Mouse (Mus musculus): Measurements from ENCODE around the gene Poc1a.

Gene Poc1a

GRCm38 (mm10) chr9:106280808-106281544 lies at the start of gene Poc1a:
Gene Poc1a (plus strand): TSS chr9:106281061.
- peak; percentile 96 for DNase-seq (ENCODE audit: low read depth, low spot score)

- no peak for DNase-seq (ENCODE audit: low read depth, low spot score)
Measured at GRCm38 (mm10) chr9:106231220-106231619, 49.6 kb upstream of the Poc1a start.

DNA sequence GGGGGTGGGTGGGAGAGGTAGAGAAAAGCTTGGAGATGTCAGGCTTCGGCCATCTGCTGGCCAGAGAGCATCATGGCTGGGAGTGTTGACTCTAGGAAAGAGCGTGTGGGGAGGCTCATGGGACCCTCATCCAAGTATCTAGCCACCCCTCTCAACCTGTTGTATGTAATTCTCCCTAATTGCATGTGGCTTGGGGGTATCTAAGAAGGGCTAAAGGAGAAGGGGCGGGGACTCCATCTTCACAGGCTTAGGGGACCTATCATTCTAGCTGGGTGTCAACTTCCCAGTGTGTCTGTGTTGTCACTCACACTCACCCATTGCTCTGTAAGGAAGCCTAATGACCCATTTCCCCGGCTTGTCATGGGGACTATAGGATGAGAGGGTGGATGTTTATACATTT lies 49.0 kb upstream of the Poc1a start:
- no peak for DNase-seq (ENCODE audit: low read depth, low spot score)

- DNase-seq (ENCODE audit: low read depth, low spot score), result no peak
Measured at GRCm38 (mm10) chr9:106232956-106233355, 47.9 kb upstream of the Poc1a start.

DNA sequence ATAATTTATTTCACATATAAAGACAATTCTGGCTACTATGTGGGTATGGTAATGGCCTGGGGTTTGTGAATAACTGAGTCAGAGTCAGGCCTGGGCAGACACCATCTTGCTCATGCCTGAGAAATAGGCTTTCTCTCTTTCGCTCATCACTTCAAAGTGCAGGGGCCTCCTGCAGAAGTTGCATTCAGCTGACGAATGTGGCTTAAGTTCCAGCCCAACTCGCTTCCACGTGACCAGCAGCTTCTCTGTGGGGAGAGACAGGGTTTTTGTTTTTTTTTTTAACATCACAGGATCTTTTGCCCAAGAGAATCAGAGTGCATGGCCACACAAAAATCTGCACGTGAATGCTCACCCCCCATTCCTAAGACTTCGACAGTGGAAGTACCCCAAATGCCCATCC lies 46.9 kb upstream of the Poc1a start:
- no peak for DNase-seq (ENCODE audit: low read depth, low spot score)

- DNase-seq (ENCODE audit: low read depth, low spot score), result no peak
Measured at GRCm38 (mm10) chr9:106235194-106235830, 45.5 kb upstream of the Poc1a start.

DNA sequence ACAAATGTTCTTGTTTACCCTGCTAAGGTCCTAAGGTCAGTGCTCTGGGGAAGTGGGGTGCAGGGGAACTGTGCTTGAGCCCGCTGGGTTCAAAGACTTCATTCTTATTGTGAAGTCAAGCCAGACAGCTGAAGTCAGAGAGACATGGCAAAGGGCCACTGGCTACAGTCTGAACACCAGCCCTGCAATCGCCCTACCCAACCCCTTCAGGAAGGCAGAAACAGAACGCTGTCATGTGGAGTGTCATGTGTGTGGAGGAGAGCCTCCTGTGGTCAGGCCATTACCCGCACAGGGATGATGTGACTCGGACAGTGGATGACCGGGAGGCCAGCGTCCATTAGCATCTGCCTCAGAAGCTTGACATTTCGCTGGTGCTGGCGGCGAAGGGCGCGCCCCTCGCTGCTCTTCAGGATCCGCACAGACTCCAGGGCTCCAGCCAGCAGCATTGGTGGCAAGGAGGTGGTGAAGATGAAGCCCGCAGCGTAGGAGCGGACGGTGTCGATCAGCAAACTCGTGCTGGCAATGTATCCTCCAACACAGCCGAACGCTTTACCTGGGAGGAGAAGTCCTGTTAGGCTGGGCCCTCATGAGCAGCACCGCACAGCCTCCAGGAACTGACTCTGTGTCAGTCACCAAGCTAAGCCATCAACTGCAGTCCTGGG lies 44.6 kb upstream of the Poc1a start:
- DNase-seq (ENCODE audit: low read depth, low spot score), result no peak

- DNase-seq (ENCODE audit: low read depth, low spot score), result no peak
Measured at GRCm38 (mm10) chr9:106236818-106237211, 44.0 kb upstream of the Poc1a start.

- no peak for DNase-seq (ENCODE audit: low read depth, low spot score)
Measured at GRCm38 (mm10) chr9:106237401-106237800, 43.5 kb upstream of the Poc1a start.

DNA sequence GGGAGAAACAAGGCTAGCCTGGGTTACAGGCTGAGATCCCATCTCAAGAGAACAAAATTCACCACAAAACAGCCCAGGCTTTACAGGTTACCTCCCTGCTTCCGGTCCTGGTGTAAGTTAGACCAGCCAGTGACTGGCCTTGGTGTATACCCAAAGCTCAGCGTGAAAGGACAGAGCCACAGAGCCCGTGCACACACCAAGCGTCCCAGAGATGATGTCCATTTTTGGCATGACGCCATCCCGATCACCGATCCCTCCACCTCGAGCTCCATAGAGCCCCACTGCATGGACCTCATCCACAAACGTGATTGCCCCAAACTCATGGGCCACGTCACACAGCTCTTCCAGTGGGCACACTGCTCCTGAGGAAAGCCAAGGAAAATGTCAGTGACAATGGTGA lies 43.0 kb upstream of the Poc1a start:
- no peak for DNase-seq (ENCODE audit: low read depth, low spot score)

DNA sequence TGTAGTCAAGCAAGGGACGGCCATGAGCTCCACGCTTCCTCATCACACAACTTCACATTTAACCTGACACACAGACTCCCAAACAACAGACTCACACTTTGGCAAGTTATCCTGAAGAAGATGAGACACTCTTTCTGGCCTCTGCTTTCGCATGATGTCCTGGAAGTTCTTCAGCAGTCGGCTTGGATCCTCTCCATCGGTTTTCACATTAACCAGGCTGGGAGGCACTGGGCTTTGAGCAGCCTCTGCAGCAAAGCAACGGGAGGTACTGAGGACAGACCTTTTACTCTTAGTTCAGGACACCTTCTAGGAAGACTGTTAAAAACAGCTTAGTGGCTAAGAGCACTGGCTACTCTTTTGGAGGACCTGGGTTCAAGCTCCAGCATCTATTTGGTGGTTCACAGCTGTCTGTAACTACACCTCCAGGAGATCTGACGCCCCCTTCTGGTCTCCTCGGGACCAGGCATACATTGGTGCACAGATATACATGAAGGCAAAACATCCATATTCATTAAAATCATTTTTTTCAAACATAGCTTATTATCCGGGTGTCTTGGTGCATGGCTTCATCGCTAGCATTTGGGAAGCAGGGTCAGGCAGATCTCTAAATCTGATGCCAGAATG lies 39.2 kb upstream of the Poc1a start:
- DNase-seq (ENCODE audit: low read depth, low spot score), result peak; percentile 34

DNA sequence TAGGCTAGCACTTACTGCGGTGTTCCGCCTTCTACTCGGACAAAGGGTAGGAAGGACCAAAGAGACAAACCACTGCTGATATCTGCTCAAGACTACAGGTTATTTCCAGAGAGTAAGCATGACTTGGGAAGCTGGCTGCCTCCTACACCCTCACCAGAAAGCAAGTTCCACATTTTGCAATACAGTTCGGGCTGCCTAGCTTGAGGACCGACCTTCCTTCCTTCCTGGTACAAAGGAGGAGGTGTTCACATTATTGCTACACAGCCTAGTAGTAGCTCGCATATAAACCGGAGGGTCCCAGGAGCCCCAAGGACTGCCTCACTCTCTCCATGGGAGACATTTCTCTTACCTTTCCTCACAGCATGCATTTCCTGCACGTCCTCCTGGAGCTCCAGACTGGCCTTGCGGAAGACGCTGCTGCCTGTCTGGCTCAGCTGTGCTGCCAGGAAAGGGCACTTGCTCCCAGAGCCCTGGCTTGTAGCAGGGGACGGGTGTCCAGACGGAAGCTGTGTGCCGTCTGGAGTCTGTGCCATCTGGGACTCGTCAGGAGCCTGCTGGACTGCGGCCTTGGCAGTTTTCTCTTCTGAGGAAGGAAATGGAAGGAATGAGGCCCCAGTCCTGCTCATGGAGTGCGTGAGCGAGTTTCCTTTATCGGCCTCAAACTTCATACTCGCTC lies 37.9 kb upstream of the Poc1a start:
- no peak for DNase-seq (ENCODE audit: low read depth, low spot score)

DNA sequence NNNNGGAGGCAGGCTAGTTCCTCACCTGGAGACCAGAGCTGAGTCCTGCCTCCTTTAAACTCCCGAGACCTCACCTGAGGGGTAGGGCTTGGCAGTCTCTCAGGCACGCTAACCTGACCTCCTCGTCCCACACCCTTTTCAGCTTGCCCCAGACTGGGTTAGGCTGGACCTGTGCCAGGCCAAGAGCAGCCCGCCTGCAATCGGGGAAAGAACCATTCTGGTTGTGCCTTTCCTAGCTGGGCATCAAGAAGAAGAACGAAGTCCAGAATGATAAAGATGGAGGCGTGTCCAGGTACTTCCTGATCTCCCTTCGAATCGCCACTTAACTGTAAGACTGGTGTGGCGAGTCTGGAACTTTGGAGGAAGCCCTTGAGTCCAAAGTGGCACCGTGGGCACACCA lies 31.3 kb upstream of the Poc1a start:
- no peak for DNase-seq (ENCODE audit: low read depth, low spot score)

DNA sequence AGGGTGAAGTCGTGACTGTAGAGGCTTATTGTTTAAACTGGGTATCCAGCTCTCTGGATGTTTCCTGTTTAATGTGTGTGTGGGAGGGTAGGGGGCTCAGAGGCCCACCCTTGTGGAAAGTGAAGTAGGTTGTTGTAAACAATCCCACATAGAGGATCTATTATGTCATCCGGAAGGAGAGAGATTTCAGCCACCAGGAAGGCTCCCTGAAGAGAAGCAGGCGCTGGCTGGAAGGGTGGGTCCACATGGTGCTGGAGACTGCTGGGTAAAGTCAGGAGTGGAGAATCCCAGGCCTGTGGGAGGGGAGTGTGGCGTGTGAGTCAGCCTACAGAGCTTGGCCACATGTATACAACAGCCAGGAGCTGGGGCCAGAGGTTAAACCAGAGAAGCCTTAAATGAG lies 30.6 kb upstream of the Poc1a start:
- peak; percentile 37 for DNase-seq (ENCODE audit: low read depth, low spot score)

- DNase-seq (ENCODE audit: low read depth, low spot score), result no peak
Measured at GRCm38 (mm10) chr9:106251066-106251465, 29.8 kb upstream of the Poc1a start.

GRCm38 (mm10) chr9:106254001-106254400 lies 26.9 kb upstream of the Poc1a start:
- DNase-seq (ENCODE audit: low read depth, low spot score), result no peak

DNA sequence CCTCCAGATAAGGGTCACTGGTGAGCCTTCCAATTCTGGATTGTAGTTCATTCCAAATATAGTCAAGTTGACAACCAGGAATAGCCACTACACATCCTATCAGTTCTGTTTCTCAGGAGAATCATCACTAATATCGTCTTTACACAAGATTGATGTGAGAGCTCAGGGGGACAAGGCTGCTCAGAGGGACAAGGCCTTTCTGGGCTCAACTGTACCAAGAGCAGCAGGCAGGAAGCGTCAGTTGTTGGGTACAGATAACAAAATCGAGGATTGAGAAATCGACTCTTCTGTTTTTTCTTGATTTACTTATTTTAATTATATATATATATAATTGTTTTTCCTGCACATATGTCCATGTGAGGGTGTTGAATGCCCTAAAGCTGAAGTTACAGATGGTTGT lies 22.4 kb upstream of the Poc1a start:
- DNase-seq (ENCODE audit: low read depth, low spot score), result no peak

GRCm38 (mm10) chr9:106258990-106259389 lies 21.9 kb upstream of the Poc1a start:
- peak; percentile 56 for DNase-seq (ENCODE audit: low read depth, low spot score)

- DNase-seq (ENCODE audit: low read depth, low spot score), result no peak
Measured at GRCm38 (mm10) chr9:106261058-106261457, 19.8 kb upstream of the Poc1a start.

DNA sequence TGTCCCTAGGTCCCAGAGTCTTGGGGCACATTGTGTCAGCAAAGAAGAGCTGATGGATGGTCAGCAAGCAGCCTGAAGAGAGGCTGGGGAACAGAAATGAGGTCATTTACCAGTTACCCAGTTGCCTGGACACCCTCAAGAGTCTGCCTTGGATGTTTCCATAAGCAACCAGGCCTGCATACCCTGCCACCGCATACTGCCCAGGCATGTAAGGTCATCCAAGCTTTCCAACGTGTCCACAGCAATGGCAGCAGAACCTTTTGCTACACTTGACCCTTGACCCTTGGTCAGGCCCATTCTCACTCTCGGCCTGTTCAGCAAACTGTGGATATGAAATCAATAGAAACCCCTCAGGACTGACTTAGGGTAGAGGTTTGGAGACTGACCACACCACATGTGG lies 19.4 kb upstream of the Poc1a start:
- DNase-seq (ENCODE audit: low read depth, low spot score), result no peak

DNA sequence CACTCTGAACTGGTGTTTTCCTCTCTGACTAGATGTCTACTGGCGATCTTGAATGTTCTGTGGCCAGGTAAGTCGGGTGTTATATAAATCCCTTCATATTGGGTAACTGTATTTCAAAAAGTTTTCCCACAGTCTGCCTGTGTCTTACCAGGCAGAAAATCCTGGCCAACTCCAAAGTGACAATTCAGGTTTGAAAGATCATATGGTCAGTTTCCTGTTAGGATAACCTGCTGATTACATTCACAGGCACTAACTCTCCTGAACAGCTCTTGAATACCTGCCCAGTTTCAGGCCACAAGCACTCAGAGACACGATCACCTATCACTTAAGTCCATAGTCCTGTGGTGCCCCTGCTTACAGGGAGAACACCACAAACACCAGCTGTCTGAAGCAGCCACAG lies 18.8 kb upstream of the Poc1a start:
- DNase-seq (ENCODE audit: low read depth, low spot score), result no peak

DNA sequence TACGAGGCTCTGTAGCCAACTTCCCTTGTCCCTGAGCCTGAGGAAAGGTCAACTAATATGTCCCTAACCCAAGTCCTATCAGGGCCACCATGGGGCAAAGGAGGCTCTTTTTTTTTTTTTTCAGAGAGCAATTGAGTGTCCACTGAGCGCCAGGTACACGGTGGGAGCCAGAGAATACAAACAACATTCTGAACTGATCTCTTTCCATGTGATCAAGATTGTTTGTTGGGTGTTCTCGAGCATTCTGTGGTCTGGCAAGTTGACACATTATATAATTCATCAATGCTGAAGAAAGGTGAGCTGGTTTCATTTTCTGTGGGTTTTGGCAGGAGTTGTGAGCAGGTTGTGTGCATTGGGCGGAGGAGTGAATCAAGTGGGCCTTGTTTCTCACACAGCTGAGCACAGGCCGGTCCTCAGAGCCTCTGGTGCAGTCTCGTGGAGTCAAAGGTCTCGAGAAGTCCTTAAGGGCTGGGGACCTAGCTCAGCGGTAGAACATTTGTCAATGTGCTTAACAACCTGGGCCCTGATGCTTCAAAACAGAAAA lies 17.4 kb upstream of the Poc1a start:
- no peak for DNase-seq (ENCODE audit: low read depth, low spot score)
